Mouse (Mus musculus) thymus, postnatal 25 days (tissue): ENCODE data around the gene Hsp90aa1.
"Not testable (repeated sequence)": the region's sequence is repeated elsewhere in the genome, so short reads cannot be mapped to it uniquely, and the experiment has no call there.

Source experiments
- DNase-seq: peaks from one replicate; pipeline ENCODE4 v3.0.0; 2022

Gene Hsp90aa1

GRCm38 (mm10) chr12:110702556-110702955 lies at the start of gene Hsp90aa1:
Gene Hsp90aa1 (minus strand): TSS chr12:110702728.
- no peak for DNase-seq

- peak; percentile 27 for DNase-seq
These were observed 48.4 kb upstream of the Hsp90aa1 start for GRCm38 (mm10) chr12:110750770-110751439.

GRCm38 (mm10) chr12:110738158-110738921 lies 35.8 kb upstream of the Hsp90aa1 start:
- DNase-seq = no peak

- DNase-seq = peak; percentile 100
These were observed 34.9 kb upstream of the Hsp90aa1 start, which contains the start of gene Wdr20 for GRCm38 (mm10) chr12:110737170-110738157. Gene Wdr20 (plus strand): TSS chr12:110737944.

- no peak for DNase-seq
These were observed 34.1 kb upstream of the Hsp90aa1 start for GRCm38 (mm10) chr12:110736641-110737040.

- not testable (repeated sequence) for DNase-seq
These were observed 30.7 kb upstream of the Hsp90aa1 start for GRCm38 (mm10) chr12:110733254-110733653.

- no peak for DNase-seq
These were observed 23.9 kb upstream of the Hsp90aa1 start for GRCm38 (mm10) chr12:110726428-110726827.

GRCm38 (mm10) chr12:110725489-110725888 lies 23.0 kb upstream of the Hsp90aa1 start:
- no peak for DNase-seq

GRCm38 (mm10) chr12:110725051-110725450 lies 22.5 kb upstream of the Hsp90aa1 start:
- no peak for DNase-seq

- DNase-seq = no peak
These were observed 13.5 kb upstream of the Hsp90aa1 start for GRCm38 (mm10) chr12:110716004-110716403.

GRCm38 (mm10) chr12:110714215-110714614 lies 11.7 kb upstream of the Hsp90aa1 start:
- DNase-seq = no peak

GRCm38 (mm10) chr12:110713784-110714183 lies 11.3 kb upstream of the Hsp90aa1 start:
- peak; percentile 26 for DNase-seq

- no peak for DNase-seq
These were observed 8.7 kb upstream of the Hsp90aa1 start for GRCm38 (mm10) chr12:110711270-110711669.

- DNase-seq = no peak
These were observed 4.9 kb upstream of the Hsp90aa1 start for GRCm38 (mm10) chr12:110707451-110707850.

- peak; percentile 57 for DNase-seq
These were observed 4.1 kb upstream of the Hsp90aa1 start for GRCm38 (mm10) chr12:110706337-110707231.

- not testable (repeated sequence) for DNase-seq
These were observed 2.9 kb upstream of the Hsp90aa1 start for GRCm38 (mm10) chr12:110705419-110705818.

GRCm38 (mm10) chr12:110703682-110704081 lies 1.2 kb upstream of the Hsp90aa1 start:
- DNase-seq = no peak

- peak; percentile 80 for DNase-seq
These were observed 512 bp upstream of the Hsp90aa1 start for GRCm38 (mm10) chr12:110703008-110703471.

- DNase-seq = not testable (repeated sequence)
These were observed 1.2 kb downstream of the Hsp90aa1 start for GRCm38 (mm10) chr12:110701363-110701762.

- DNase-seq = no peak
These were observed 1.8 kb downstream of the Hsp90aa1 start for GRCm38 (mm10) chr12:110700730-110701129.

GRCm38 (mm10) chr12:110699171-110699547 lies 3.4 kb downstream of the Hsp90aa1 start:
- no peak for DNase-seq
